Mouse (Mus musculus) spleen, embryonic (tissue): ENCODE data around the gene Adra2b.

Experiments used
- CTCF ChIA-PET: fragments of 350-600 bp; sonication (Branson Sonifier 250); formaldehyde crosslinking; loops from one replicate; lab custom pipeline; 2022; lab: Charles Lee

Adra2b gene

GRCm38 (mm10) chr2:127378611-127378990, 15.6 kb downstream of the Adra2b start:
- CTCF ChIA-PET, result no interaction called here

- CTCF ChIA-PET, result no interaction called here
Observed at GRCm38 (mm10) chr2:127379250-127379649, 16.2 kb downstream of the Adra2b start.

- CTCF ChIA-PET, result no interaction called here
Observed at GRCm38 (mm10) chr2:127383881-127384280, 20.9 kb downstream of the Adra2b start.

- CTCF ChIA-PET, result no interaction called here
Observed at GRCm38 (mm10) chr2:127387521-127387920, 24.5 kb downstream of the Adra2b start.

GRCm38 (mm10) chr2:127390352-127390751, 27.3 kb downstream of the Adra2b start:
- CTCF ChIA-PET, result no interaction called here

- CTCF ChIA-PET, result no interaction called here
Observed at GRCm38 (mm10) chr2:127390846-127391245, 27.8 kb downstream of the Adra2b start.

- CTCF ChIA-PET, result no interaction called here
Observed at GRCm38 (mm10) chr2:127391323-127391722, 28.3 kb downstream of the Adra2b start.

GRCm38 (mm10) chr2:127394606-127395161, 31.7 kb downstream of the Adra2b start:
- CTCF ChIA-PET, result no interaction called here

- CTCF ChIA-PET, result no interaction called here
Observed at GRCm38 (mm10) chr2:127398738-127399137, 35.7 kb downstream of the Adra2b start.

GRCm38 (mm10) chr2:127411126-127411525, 48.1 kb downstream of the Adra2b start:
- CTCF ChIA-PET, result no interaction called here

- CTCF ChIA-PET, result no interaction called here
Observed at GRCm38 (mm10) chr2:127415806-127416205, 52.8 kb downstream of the Adra2b start.

GRCm38 (mm10) chr2:127416706-127417105, 53.7 kb downstream of the Adra2b start:
- CTCF ChIA-PET, result interaction anchor here (0.5 to 0.6 kb wide), 2 partner anchors 411 to 668 kb away, joined by 3 to 6 read pairs; no protein-coding TSS in a partner anchor
